In genomic region chr16:91464594-91465504, GRCm38 (mm10) we compare ENCODE assay signal across 8 mouse cellular contexts. TPM values are rescaled to one million over a fixed set of nuclear protein-coding genes. Genes with fewer than 3 reads are reported as not detected.
DNase-seq lines count a peak whose midpoint lies in the region; ATAC-seq and TF ChIP-seq lines count a peak whose summit lies in the region.

No protein-coding gene starts in this region.

- peaks cover 3% of the 10 kb centered on the region; the same call in 1 of the 2 replicates for H3K9me3 ChIP-seq in heart, embryonic 11.5 days (replicated peaks; ENCODE audit: control insufficient read depth, low read length)
- H3K9me3 ChIP-seq in kidney, embryonic 15.5 days (replicated peaks) = no peaks in the 10 kb centered on the region; the same call in 1 of the 2 replicates
- H3K9me3 ChIP-seq in limb, embryonic 15.5 days = no peaks in the 10 kb centered on the region
- no peaks in the 10 kb centered on the region for H3K9me3 ChIP-seq in midbrain, postnatal 0 days (ENCODE audit: low read length)

- peak overlapping the region; percentile 25 for H3K4me3 ChIP-seq in C2C12 (ENCODE audit: insufficient read depth, poor library complexity, severe bottlenecking)
- peak overlapping the region; percentile 58 for H3K4me3 ChIP-seq in heart, embryonic 11.5 days (ENCODE audit: low read depth, low read length)
- peak overlapping the region; percentile 60 for H3K4me3 ChIP-seq in kidney, embryonic 15.5 days (replicated peaks)
- peak overlapping the region; percentile 49 for H3K4me3 ChIP-seq in limb, embryonic 15.5 days
- peak overlapping the region; percentile 62 for H3K4me3 ChIP-seq in midbrain, postnatal 0 days (ENCODE audit: low read depth, low read length)

- no peaks in the 10 kb centered on the region for H3K79me3 ChIP-seq in C2C12 (ENCODE audit: low read depth)

- H3K4me2 ChIP-seq in heart, embryonic 11.5 days = peak overlapping the region; percentile 88
- peak overlapping the region; percentile 96 for H3K4me2 ChIP-seq in kidney, embryonic 15.5 days
- H3K4me2 ChIP-seq in limb, embryonic 15.5 days = peak overlapping the region; percentile 81
- H3K4me2 ChIP-seq in midbrain, postnatal 0 days (ENCODE audit: low read depth, low read length, poor library complexity, severe bottlenecking) = peak overlapping the region; percentile 90

- no peaks in the 10 kb centered on the region for H3K27me3 ChIP-seq in C2C12 (ENCODE audit: control insufficient read depth, insufficient read depth, insufficient read length)
- H3K27me3 ChIP-seq in heart, embryonic 11.5 days (ENCODE audit: control insufficient read depth, insufficient read depth, low read length) = no peaks in the 10 kb centered on the region
- H3K27me3 ChIP-seq in kidney, embryonic 15.5 days = no peaks in the 10 kb centered on the region
- H3K27me3 ChIP-seq in limb, embryonic 15.5 days = no peaks in the 10 kb centered on the region
- H3K27me3 ChIP-seq in midbrain, postnatal 0 days (ENCODE audit: insufficient read depth, low read length) = no peaks in the 10 kb centered on the region

- peak overlapping the region; percentile 58 for H3K27ac ChIP-seq in heart, embryonic 11.5 days (ENCODE audit: low read depth, low read length)
- H3K27ac ChIP-seq in kidney, embryonic 15.5 days = peak overlapping the region; percentile 88
- peak overlapping the region; percentile 80 for H3K27ac ChIP-seq in limb, embryonic 15.5 days
- peak overlapping the region; percentile 83 for H3K27ac ChIP-seq in midbrain, postnatal 0 days (ENCODE audit: low read depth, low read length)

- no peaks in the 10 kb centered on the region for H3K36me3 ChIP-seq in C2C12 (ENCODE audit: control insufficient read depth, insufficient read depth)
- H3K36me3 ChIP-seq in heart, embryonic 11.5 days (ENCODE audit: control insufficient read depth, insufficient read depth, low read length) = no peaks in the 10 kb centered on the region
- 0 out of 2 replicates have a peak, but pooled peaks cover 9% of the 10 kb centered on the region for H3K36me3 ChIP-seq in kidney, embryonic 15.5 days
- H3K36me3 ChIP-seq in limb, embryonic 15.5 days = no peaks in the 10 kb centered on the region
- no peaks in the 10 kb centered on the region for H3K36me3 ChIP-seq in midbrain, postnatal 0 days (ENCODE audit: insufficient read depth, low read length)

- DNase-seq in brain, embryonic 14.5 days (ENCODE audit: low read depth) = peak; percentile 97
- DNase-seq in midbrain, postnatal 0 days (ENCODE audit: low spot score) = peak; percentile 93
- DNase-seq in spleen, postnatal 14 days (ENCODE audit: low spot score in 2 of 2) = peak; percentile 85 to 92

- H3ac ChIP-seq in C2C12 (ENCODE audit: control insufficient read depth, insufficient read length, low read depth) = peak overlapping the region; percentile 57

- peaks cover 20% of the 10 kb centered on the region for H3K4me1 ChIP-seq in heart, embryonic 11.5 days (ENCODE audit: control insufficient read depth, insufficient read depth, low read length)
- peaks cover 42% of the 10 kb centered on the region for H3K4me1 ChIP-seq in kidney, embryonic 15.5 days
- H3K4me1 ChIP-seq in limb, embryonic 15.5 days = peaks cover 7% of the 10 kb centered on the region; the same call in 1 of the 2 replicates
- peaks cover 8% of the 10 kb centered on the region for H3K4me1 ChIP-seq in midbrain, postnatal 0 days (ENCODE audit: insufficient read depth, low read length)

- peak overlapping the region; percentile 74 for H3K9ac ChIP-seq in heart, embryonic 11.5 days (ENCODE audit: low read depth, low read length)
- H3K9ac ChIP-seq in kidney, embryonic 15.5 days = peak overlapping the region; percentile 72
- peak overlapping the region; percentile 35 for H3K9ac ChIP-seq in limb, embryonic 15.5 days
- peak overlapping the region; percentile 66 for H3K9ac ChIP-seq in midbrain, postnatal 0 days (replicated peaks; ENCODE audit: low read length, poor library complexity, severe bottlenecking)

- ATAC-seq in erythroblast, adult 5-6 weeks (replicated peaks; ENCODE audit: low FRiP score, poor library complexity, severe bottlenecking) = peak; percentile 80
- peak; percentile 97 for ATAC-seq in heart, embryonic 11.5 days (replicated peaks; ENCODE audit: insufficient number of reproducible peaks, low FRiP score, low TSS enrichment)
- ATAC-seq in kidney, embryonic 15.5 days (replicated peaks; ENCODE audit: low FRiP score) = peak; percentile 95
- peak; percentile 93 for ATAC-seq in limb, embryonic 15.5 days (ENCODE audit: insufficient number of reproducible peaks, low FRiP score, low TSS enrichment, low read depth)
- ATAC-seq in midbrain, postnatal 0 days (ENCODE audit: low FRiP score) = peak; percentile 95

- no peak for TF ChIP-seq CTCF in C2C12 (IDR thresholded peaks at IDR 0.05; ENCODE audit: control insufficient read depth, insufficient read depth, insufficient read length)
- TF ChIP-seq CTCF in brain, embryonic 14.5 days (IDR thresholded peaks at IDR 0.05; ENCODE audit: borderline replicate concordance, extremely low read depth, insufficient read depth, insufficient read length) = no peak
- TF ChIP-seq CTCF in midbrain, postnatal 0 days (IDR thresholded peaks at IDR 0.05) = no peak

- peak; percentile 29; the same call in 1 of the 2 replicates for TF ChIP-seq POLR2A in brain, embryonic 14.5 days (IDR thresholded peaks at IDR 0.05; ENCODE audit: borderline replicate concordance, extremely low read depth, insufficient read depth, insufficient read length, poor library complexity, severe bottlenecking)

- H3K79me2 ChIP-seq in C2C12 (ENCODE audit: control insufficient read depth, insufficient read depth) = no peaks in the 10 kb centered on the region

- 2% methylated on average over 44 of the region's 44 CpGs for WGBS in heart, embryonic 11.5 days (ENCODE audit: insufficient replicate concordance)
- WGBS in kidney, embryonic 15.5 days = 2% methylated on average over 44 of the region's 44 CpGs
- WGBS in limb, embryonic 15.5 days = 2% methylated on average over 44 of the region's 44 CpGs
- 3% methylated on average over 43 of the region's 44 CpGs for WGBS in midbrain, postnatal 0 days

TF ChIP-seq in C2C12, 6 proteins besides CTCF, POLR2A, EP300 and RAD21:
- TF ChIP-seq USF1 (IDR thresholded peaks at IDR 0.05; ENCODE audit: low read depth) (no peak), FOSL1 (IDR thresholded peaks at IDR 0.05; ENCODE audit: insufficient read depth, low read length, poor library complexity, severe bottlenecking) (no peak), MAX (IDR thresholded peaks at IDR 0.05) (no peak), MYOG (IDR thresholded peaks at IDR 0.05; ENCODE audit: control insufficient read depth, extremely low read depth, insufficient read length) (no peak), MYOD1 (IDR thresholded peaks at IDR 0.05; ENCODE audit: control insufficient read depth, insufficient read length, low read depth) (no peak), CEBPB (IDR thresholded peaks at IDR 0.05; ENCODE audit: low read depth) (no peak)

RNA-seq across cellular contexts. Expression of gene Ifnar1, which starts 20.2 kb away (rescaled TPM):
- 18.1 TPM for polyA plus RNA-seq in C2C12 (2012; fragmentation: generic; extraction: Trizol)
- 43.7 and 54.3 TPM in 2 replicates for polyA plus RNA-seq in brain, embryonic 14.5 days (2012; rRNA removed)
- total RNA-seq in erythroblast, adult 5-6 weeks (2015; ENCODE audit: low replicate concordance) = 81.7 and 93.6 TPM in 2 replicates
- total RNA-seq in erythroblast, adult 5-6 weeks (2017; ENCODE audit: low replicate concordance) = 133 and 147 TPM in 2 replicates
- polyA plus RNA-seq in heart, embryonic 11.5 days (2014; fragmentation: Nextera tagmentation; extraction: Ambion mirVana) = 37.1 and 38.6 TPM in 2 replicates
- polyA plus RNA-seq in kidney, embryonic 15.5 days (2015; fragmentation: Nextera tagmentation; extraction: Ambion mirVana) = 58.5 and 62.2 TPM in 2 replicates
- 54.2 and 55.0 TPM in 2 replicates for polyA plus RNA-seq in limb, embryonic 15.5 days (2015; fragmentation: Nextera tagmentation; extraction: Ambion mirVana)
- 61.1 and 78.9 TPM in 2 replicates for total RNA-seq in midbrain, postnatal 0 days (2014; rRNA removed)
- 30.9 and 32.4 TPM in 2 replicates for polyA plus RNA-seq in midbrain, postnatal 0 days (2015; fragmentation: Nextera tagmentation; extraction: Ambion mirVana)

RNA-seq across cellular contexts. Expression of gene Il10rb, which starts 58.9 kb away (rescaled TPM):
- 14.1 TPM for polyA plus RNA-seq in C2C12 (2012; fragmentation: generic; extraction: Trizol)
- 6.1 and 7.0 TPM in 2 replicates for polyA plus RNA-seq in brain, embryonic 14.5 days (2012; rRNA removed)
- 43.9 and 52.3 TPM in 2 replicates for total RNA-seq in erythroblast, adult 5-6 weeks (2015; ENCODE audit: low replicate concordance)
- 39.4 and 48.8 TPM in 2 replicates for total RNA-seq in erythroblast, adult 5-6 weeks (2017; ENCODE audit: low replicate concordance)
- 38.6 and 46.9 TPM in 2 replicates for polyA plus RNA-seq in heart, embryonic 11.5 days (2014; fragmentation: Nextera tagmentation; extraction: Ambion mirVana)
- polyA plus RNA-seq in kidney, embryonic 15.5 days (2015; fragmentation: Nextera tagmentation; extraction: Ambion mirVana) = 29.9 and 31.0 TPM in 2 replicates
- 29.5 and 33.2 TPM in 2 replicates for polyA plus RNA-seq in limb, embryonic 15.5 days (2015; fragmentation: Nextera tagmentation; extraction: Ambion mirVana)
- 5.5 and 7.5 TPM in 2 replicates for total RNA-seq in midbrain, postnatal 0 days (2014; rRNA removed)
- polyA plus RNA-seq in midbrain, postnatal 0 days (2015; fragmentation: Nextera tagmentation; extraction: Ambion mirVana) = 10.5 and 12.8 TPM in 2 replicates

Comparison
In these comparisons a context has a peak if more than half of its experiments do, and no peak if none do; other contexts are left out.
1. Peak in every context shown above with its lines: DNase-seq, ATAC-seq, H3K4me3 ChIP-seq and H3K27ac ChIP-seq.